Mouse (Mus musculus): ENCODE measurements around the gene Megf8. TPM values are rescaled to one million over a fixed set of nuclear protein-coding genes. Genes with fewer than 3 reads are reported as not detected.
A peak's percentile ranks its signal among the peaks of the same experiment; 100 is the strongest.
"Not testable (repeated sequence)": the region's sequence is repeated elsewhere in the genome, so short reads cannot be mapped to it uniquely, and the experiment has no call there.

Gene Megf8
- total RNA-seq, 2 experiments from 2014 or later: 31.8 to 32.9 TPM

- DNase-seq: no peak
Measured at GRCm38 (mm10) chr7:25383891-25384290, 66.9 kb downstream of the Megf8 start.

GRCm38 (mm10) chr7:25384318-25384717 lies 67.4 kb downstream of the Megf8 start:
- no peak for DNase-seq

GRCm38 (mm10) chr7:25384818-25385217 lies 67.9 kb downstream of the Megf8 start:
- no peak for DNase-seq

- DNase-seq: no peak
Measured at GRCm38 (mm10) chr7:25385259-25385658, 68.3 kb downstream of the Megf8 start.

- DNase-seq: peak; percentile 93 to 96
Measured at GRCm38 (mm10) chr7:25385850-25386555, 69.0 kb downstream of the Megf8 start.

- DNase-seq: peak in 1 of 2 experiments; percentile 55
Measured at GRCm38 (mm10) chr7:25387811-25388440, 71.0 kb downstream of the Megf8 start.

GRCm38 (mm10) chr7:25388916-25389315 lies 72.0 kb downstream of the Megf8 start:
- peak; percentile 63 to 82 for DNase-seq

GRCm38 (mm10) chr7:25390054-25390770 lies 73.2 kb downstream of the Megf8 start:
- DNase-seq: peak; percentile 85 to 94

GRCm38 (mm10) chr7:25390986-25391385 lies 74.0 kb downstream of the Megf8 start:
- no peak for DNase-seq

- DNase-seq: no peak
Measured at GRCm38 (mm10) chr7:25391856-25392453, 75.0 kb downstream of the Megf8 start.

- DNase-seq: no peak
Measured at GRCm38 (mm10) chr7:25392851-25393250, 75.9 kb downstream of the Megf8 start.

GRCm38 (mm10) chr7:25393451-25394210 lies 76.7 kb downstream of the Megf8 start:
- DNase-seq: no peak

GRCm38 (mm10) chr7:25394754-25395153 lies 77.8 kb downstream of the Megf8 start:
- peak in 1 of 2 experiments; percentile 38 for DNase-seq

- no peak for DNase-seq
Measured at GRCm38 (mm10) chr7:25395186-25395557, 78.2 kb downstream of the Megf8 start.

GRCm38 (mm10) chr7:25395558-25396521 lies 78.9 kb downstream of the Megf8 start:
- peak; percentile 98 to 99 for DNase-seq

- no peak for DNase-seq
Measured at GRCm38 (mm10) chr7:25396621-25397020, 79.7 kb downstream of the Megf8 start.

GRCm38 (mm10) chr7:25398610-25399009 lies 81.6 kb downstream of the Megf8 start, which contains the start of gene Lipe:
Lipe (minus strand) TSS chr7:25398710.
- no peak for DNase-seq

- not testable (repeated sequence) for DNase-seq
Measured at GRCm38 (mm10) chr7:25399028-25399427, 82.1 kb downstream of the Megf8 start.

GRCm38 (mm10) chr7:25401551-25401950 lies 84.6 kb downstream of the Megf8 start:
- DNase-seq: no peak

- no peak for DNase-seq
Measured at GRCm38 (mm10) chr7:25401986-25402385, 85.0 kb downstream of the Megf8 start.

- DNase-seq: peak in 1 of 2 experiments; percentile 66
Measured at GRCm38 (mm10) chr7:25402671-25403101, 85.7 kb downstream of the Megf8 start.
